Comparison of ENCODE assay signal across 9 mouse cellular contexts in genomic region chr5:118029035-118029408, GRCm38 (mm10). TPM values are rescaled to one million over a fixed set of nuclear protein-coding genes. Genes with fewer than 3 reads are reported as not detected.
A peak's percentile ranks its signal among the peaks of the same experiment; 100 is the strongest.
DNase-seq lines count a peak whose midpoint lies in the region; ATAC-seq and TF ChIP-seq lines count a peak whose summit lies in the region.
"Had no signal": no experiment of that assay in that cellular context is flagged by ENCODE, and none has a peak within 500 bp of the region (broad histone marks: within the 10 kb centered on the region; RNA-seq: fewer than 3 reads in every experiment).

No protein-coding gene starts in this region.

- 5% methylated on average over 12 of the region's 12 CpGs for WGBS in kidney, postnatal 0 days
- 5% methylated on average over 12 of the region's 12 CpGs for WGBS in embryonic facial prominence, embryonic 11.5 days
- 4% methylated on average over 12 of the region's 12 CpGs for WGBS in midbrain, postnatal 0 days

- H3K4me1 ChIP-seq in kidney, postnatal 0 days (replicated peaks; ENCODE audit: insufficient read depth, low read length): peaks cover 19% of the 10 kb centered on the region; the same call in 1 of the 2 replicates
- H3K4me1 ChIP-seq in embryonic facial prominence, embryonic 11.5 days (ENCODE audit: control insufficient read depth, insufficient read depth, low read length): peaks cover 8% of the 10 kb centered on the region; the same call in 1 of the 2 replicates
- H3K4me1 ChIP-seq in midbrain, postnatal 0 days (ENCODE audit: insufficient read depth, low read length): peaks cover 18% of the 10 kb centered on the region; the same call in 1 of the 2 replicates

- H3K36me3 ChIP-seq in kidney, postnatal 0 days (ENCODE audit: insufficient read depth, low read length): no peaks in the 10 kb centered on the region
- H3K36me3 ChIP-seq in embryonic facial prominence, embryonic 11.5 days (replicated peaks; ENCODE audit: control insufficient read depth, insufficient read depth, low read depth, low read length): no peaks in the 10 kb centered on the region
- no peaks in the 10 kb centered on the region for H3K36me3 ChIP-seq in midbrain, postnatal 0 days (ENCODE audit: insufficient read depth, low read length)

- TF ChIP-seq CTCF in kidney, postnatal 0 days (IDR thresholded peaks at IDR 0.05; ENCODE audit: low read depth): no peak
- TF ChIP-seq CTCF in midbrain, postnatal 0 days (IDR thresholded peaks at IDR 0.05): no peak

- peaks cover 43% of the 10 kb centered on the region for H3K27me3 ChIP-seq in kidney, postnatal 0 days (ENCODE audit: insufficient read depth, low read length)
- peaks cover 57% of the 10 kb centered on the region for H3K27me3 ChIP-seq in embryonic facial prominence, embryonic 11.5 days (ENCODE audit: control insufficient read depth, insufficient read depth, low read length)
- H3K27me3 ChIP-seq in midbrain, postnatal 0 days (ENCODE audit: insufficient read depth, low read length): peaks cover 33% of the 10 kb centered on the region

- no peak overlapping the region for H3K9ac ChIP-seq in kidney, postnatal 0 days (ENCODE audit: low read depth, low read length)
- H3K9ac ChIP-seq in embryonic facial prominence, embryonic 11.5 days (replicated peaks; ENCODE audit: low read length): no peak overlapping the region
- H3K9ac ChIP-seq in midbrain, postnatal 0 days (replicated peaks; ENCODE audit: low read length, poor library complexity, severe bottlenecking): no peak overlapping the region

- ATAC-seq in kidney, postnatal 0 days (replicated peaks; ENCODE audit: low FRiP score, low read depth): peak; percentile 9; the same call in 1 of the 2 replicates
- ATAC-seq in embryonic facial prominence, embryonic 11.5 days (replicated peaks; ENCODE audit: insufficient number of reproducible peaks, low FRiP score, low TSS enrichment, low read depth): peak; percentile 35
- peak; percentile 23 for ATAC-seq in inflammation-experienced regulatory T-cells, adult 6 months
- no peak for ATAC-seq in midbrain, postnatal 0 days (ENCODE audit: low FRiP score)

- peak overlapping the region; percentile 55 for H3K4me3 ChIP-seq in kidney, postnatal 0 days (replicated peaks; ENCODE audit: low read depth, low read length)
- peak overlapping the region; percentile 64 for H3K4me3 ChIP-seq in embryonic facial prominence, embryonic 11.5 days (ENCODE audit: low read depth, low read length)
- H3K4me3 ChIP-seq in midbrain, postnatal 0 days (ENCODE audit: low read depth, low read length): peak overlapping the region; percentile 65

- H3K27ac ChIP-seq in kidney, postnatal 0 days: no peak overlapping the region
- H3K27ac ChIP-seq in embryonic facial prominence, embryonic 11.5 days (replicated peaks; ENCODE audit: low read depth, low read length): no peak overlapping the region
- no peak overlapping the region for H3K27ac ChIP-seq in midbrain, postnatal 0 days (ENCODE audit: low read depth, low read length)

- no peak for DNase-seq in kidney, postnatal 0 days (ENCODE audit: low spot score)
- no peak for DNase-seq in kidney, postnatal 4 days
- DNase-seq in embryonic facial prominence, embryonic 11.5 days (ENCODE audit: low spot score): no peak
- no peak for DNase-seq in midbrain, postnatal 0 days (ENCODE audit: low spot score)
- DNase-seq in layer of hippocampus, postnatal 14 days (ENCODE audit: low spot score in 2 of 2): no peak
- DNase-seq in thymus, postnatal 36 days: no peak
- no peak for DNase-seq in left cerebral cortex, adult 11 months (ENCODE audit: low spot score)
- DNase-seq: kidney, adult 8-10 months had no signal

- H3K9me3 ChIP-seq in kidney, postnatal 0 days (replicated peaks; ENCODE audit: low read length): no peaks in the 10 kb centered on the region
- H3K9me3 ChIP-seq in embryonic facial prominence, embryonic 11.5 days (replicated peaks; ENCODE audit: control insufficient read depth, low read length): no peaks in the 10 kb centered on the region
- no peaks in the 10 kb centered on the region for H3K9me3 ChIP-seq in midbrain, postnatal 0 days (ENCODE audit: low read length)

- H3K4me2 ChIP-seq in kidney, postnatal 0 days (ENCODE audit: low read length): peak overlapping the region; percentile 96
- H3K4me2 ChIP-seq in embryonic facial prominence, embryonic 11.5 days (ENCODE audit: low read depth, low read length): peak overlapping the region; percentile 32
- peak overlapping the region; percentile 99 for H3K4me2 ChIP-seq in midbrain, postnatal 0 days (ENCODE audit: low read depth, low read length, poor library complexity, severe bottlenecking)

RNA-seq across cellular contexts. Expression of gene Tesc, which starts 1.5 kb away (rescaled TPM):
- polyA plus RNA-seq in kidney, postnatal 0 days (2015; fragmentation: Nextera tagmentation; extraction: Ambion mirVana): 28.3 and 29.4 TPM in 2 replicates
- 3.4 and 3.9 TPM in 2 replicates for polyA plus RNA-seq in embryonic facial prominence, embryonic 11.5 days (2014; fragmentation: Nextera tagmentation; extraction: Ambion mirVana)
- 1 to 10 TPM; 3.2 to 6.1 (median 5.5) TPM for polyA plus RNA-seq in inflammation-experienced regulatory T-cells, adult 6 months (2017; shearing (Covaris generic))
- 3.6 and 4.7 TPM in 2 replicates for total RNA-seq in midbrain, postnatal 0 days (2014; rRNA removed)
- polyA plus RNA-seq in midbrain, postnatal 0 days (2015; fragmentation: Nextera tagmentation; extraction: Ambion mirVana): 5.5 and 8.2 TPM in 2 replicates
- total RNA-seq in layer of hippocampus, postnatal 14 days (2021): 10 to 100 TPM; 70.1 to 74.1 TPM

RNA-seq across cellular contexts. Expression of gene Fbxo21, which starts 52.5 kb away (rescaled TPM):
- polyA plus RNA-seq in kidney, postnatal 0 days (2015; fragmentation: Nextera tagmentation; extraction: Ambion mirVana): 51.6 and 54.4 TPM in 2 replicates
- 67.6 and 74.6 TPM in 2 replicates for polyA plus RNA-seq in embryonic facial prominence, embryonic 11.5 days (2014; fragmentation: Nextera tagmentation; extraction: Ambion mirVana)
- 10 to 100 TPM in 1 of 3 experiments, 1 to 10 TPM in 2; 8.3 to 15.6 (median 9.3) TPM for polyA plus RNA-seq in inflammation-experienced regulatory T-cells, adult 6 months (2017; shearing (Covaris generic))
- total RNA-seq in midbrain, postnatal 0 days (2014; rRNA removed): 203 and 212 TPM in 2 replicates
- polyA plus RNA-seq in midbrain, postnatal 0 days (2015; fragmentation: Nextera tagmentation; extraction: Ambion mirVana): 149 and 156 TPM in 2 replicates
- 100 to 1,000 TPM; 123 to 135 TPM for total RNA-seq in layer of hippocampus, postnatal 14 days (2021)

Comparison
In these comparisons a context has a peak if more than half of its experiments do, and no peak if none do; other contexts are left out.
1. H3K4me2 ChIP-seq: peak in every context shown above with its lines; median percentile 99 in midbrain, postnatal 0 days; 96 in kidney, postnatal 0 days; 32 in embryonic facial prominence, embryonic 11.5 days.